Mouse (Mus musculus) thymus, adult 2 months (tissue): ENCODE data around the gene Helz.

Experiments used
- CTCF ChIP-seq: fragments of 200-500 bp; IDR thresholded peaks from 2 replicates; pipeline ENCODE4 v1.5.1; 2012; ENCODE audit warnings: mild to moderate bottlenecking, control low read depth, low read length, moderate library complexity, borderline replicate concordance; ENCODE audit not compliant: control insufficient read depth, poor library complexity, insufficient read depth; ENCODE audit errors: extremely low read depth
- POLR2A ChIP-seq: fragments of 200-500 bp; IDR thresholded peaks from 2 replicates; pipeline ENCODE4 v1.6.1; 2012; ENCODE audit warnings: mild to moderate bottlenecking, low read length, control low read depth, moderate library complexity; ENCODE audit not compliant: control insufficient read depth, poor library complexity, insufficient read depth; ENCODE audit errors: extremely low read depth

GRCm38 (mm10) chr11:107580786-107581185 lies 33.1 kb downstream of the Helz start:
- TF ChIP-seq CTCF = no peak
- TF ChIP-seq POLR2A = no peak
